Mouse (Mus musculus) CH12F3 (cell line): ENCODE measurements around the gene Sema4g.

Experiments
- in situ Hi-C: fragments of 300-500 bp; cut with MboI; formaldehyde crosslinking; loops from 2 replicates; pipeline ENCODE4 v1.14.3; 2020; ENCODE audit warnings: low sequenced_read_pairs

Sema4g gene

DNA sequence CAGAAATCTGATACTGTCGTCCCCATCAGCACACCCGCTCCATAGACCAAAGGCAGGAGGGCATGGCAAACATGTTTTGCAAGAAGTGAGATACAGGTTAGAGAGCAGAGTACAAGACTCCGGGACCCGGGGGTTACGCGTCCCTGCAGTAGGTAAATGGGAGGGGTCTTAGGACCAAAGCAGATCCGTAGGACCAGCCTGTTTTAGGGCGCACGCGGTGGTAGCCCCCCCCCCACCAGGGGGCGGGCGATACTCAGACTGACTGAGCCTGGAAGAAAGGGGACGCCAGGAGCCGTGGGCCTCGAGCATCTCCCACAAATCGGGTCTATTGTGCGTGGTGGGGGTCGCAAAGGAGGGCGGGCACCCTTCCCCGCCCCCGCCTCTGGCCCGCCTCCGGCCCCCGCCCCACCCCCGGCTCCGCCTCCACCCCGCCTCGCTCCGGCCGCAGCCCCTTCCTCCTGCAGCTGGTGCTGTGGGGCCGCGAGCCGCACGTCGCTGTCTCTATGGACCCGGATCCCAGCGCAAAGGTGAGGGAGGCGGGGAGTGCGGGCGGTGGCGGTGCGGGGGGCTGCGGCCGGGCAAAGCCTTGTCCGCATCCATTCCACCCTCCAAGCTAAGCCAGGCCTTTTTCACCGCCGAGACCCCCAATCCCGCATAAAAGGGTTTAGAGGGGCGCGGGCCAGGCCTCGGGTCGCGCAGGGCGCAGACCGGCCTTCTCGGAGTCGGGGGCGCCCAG is at the start of gene Sema4g:
Sema4g (plus strand) TSS at position 271 of the 736 bp plus-strand sequence.
- in situ Hi-C loops, result no loop called here

- in situ Hi-C loops, result no loop called here
Observed at GRCm38 (mm10) chr19:44959633-44960032, 29.3 kb upstream of the Sema4g start.

GRCm38 (mm10) chr19:44965978-44966377 is 22.9 kb upstream of the Sema4g start:
- in situ Hi-C loops, result no loop called here

- in situ Hi-C loops, result no loop called here
Observed at GRCm38 (mm10) chr19:44968329-44968728, 20.6 kb upstream of the Sema4g start.

DNA sequence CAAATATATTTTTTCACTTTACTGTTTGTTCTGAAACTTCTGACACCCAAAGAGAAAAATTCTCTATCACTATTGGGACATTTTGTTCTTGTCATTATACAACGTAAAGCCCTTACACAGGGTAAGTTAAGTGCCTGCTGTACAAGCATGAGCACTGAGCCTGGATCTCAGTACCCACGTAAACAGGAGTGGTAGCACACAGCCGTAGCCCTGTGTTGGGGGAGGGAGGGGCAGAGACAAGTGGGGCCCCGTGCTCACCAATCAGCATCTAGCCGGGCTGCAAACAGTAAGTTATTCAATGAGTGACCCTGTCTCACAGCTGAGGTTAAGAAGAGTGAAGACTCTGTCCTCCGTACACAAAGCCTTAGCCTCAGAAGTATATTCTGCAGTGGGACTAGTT is 12.3 kb upstream of the Sema4g start:
- in situ Hi-C loops, result no loop called here

GRCm38 (mm10) chr19:44977148-44977547 is 11.8 kb upstream of the Sema4g start:
- in situ Hi-C loops, result no loop called here

DNA sequence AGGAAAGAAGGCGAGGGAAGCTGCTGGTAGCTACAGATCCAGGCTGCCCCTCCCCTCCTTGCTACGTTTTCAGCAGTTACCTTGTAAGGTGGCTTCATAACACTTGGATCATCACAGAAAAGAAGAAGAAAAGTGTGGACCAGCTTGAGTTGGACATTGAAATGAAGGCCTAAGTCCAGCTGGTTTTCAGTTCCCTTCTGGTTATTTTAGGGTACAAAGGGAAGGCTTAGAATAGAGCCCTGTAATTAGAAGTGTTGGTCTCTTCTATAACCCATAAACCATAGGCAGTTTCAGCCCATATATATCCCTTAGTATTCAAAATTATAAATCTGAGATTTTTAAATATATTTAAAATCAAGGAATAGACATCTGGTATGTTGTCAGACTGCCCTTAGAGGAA is 8.1 kb upstream of the Sema4g start:
- in situ Hi-C loops, result no loop called here

- in situ Hi-C loops, result no loop called here
Observed at GRCm38 (mm10) chr19:44982477-44983115, 6.3 kb upstream of the Sema4g start.

DNA sequence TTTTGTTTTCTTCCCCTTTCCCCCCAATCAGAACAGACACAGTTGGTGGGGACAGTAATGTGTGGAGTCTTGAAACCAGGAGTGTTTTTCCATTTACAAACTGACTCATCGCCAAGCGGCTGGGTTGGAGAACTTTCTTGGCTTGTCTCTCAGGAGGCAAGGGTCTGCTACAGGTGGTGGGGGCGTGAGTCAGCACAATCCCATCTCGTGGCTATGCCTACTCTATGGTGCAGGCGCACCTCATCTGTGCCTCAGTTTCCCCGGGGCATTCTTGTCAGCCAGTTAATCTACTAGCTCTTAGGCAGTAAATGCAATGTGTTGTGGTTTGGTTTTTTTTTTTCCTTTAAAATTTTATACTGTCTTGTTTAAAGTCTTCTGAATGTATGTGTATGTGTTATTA is 5.5 kb upstream of the Sema4g start:
- in situ Hi-C loops, result no loop called here

DNA sequence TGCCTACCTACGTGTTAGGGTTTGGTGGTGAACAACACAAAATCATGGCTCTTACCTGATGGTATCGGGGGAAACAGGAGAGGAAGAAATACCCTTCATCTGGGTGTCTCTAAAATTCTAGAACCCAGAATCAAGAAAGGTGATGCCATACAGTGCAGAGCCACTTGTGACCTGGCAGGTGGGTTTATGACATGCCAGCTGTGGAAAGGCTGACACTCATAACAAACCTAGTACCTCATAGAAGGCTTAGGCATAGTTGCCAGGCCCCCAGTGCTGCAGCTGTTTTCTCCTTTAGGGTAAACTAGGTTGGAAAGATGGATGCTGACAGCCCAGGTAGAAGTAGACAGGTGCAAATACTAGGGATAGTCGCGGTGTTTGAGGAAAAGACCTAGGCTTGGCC is 4.5 kb upstream of the Sema4g start:
- in situ Hi-C loops, result no loop called here

DNA sequence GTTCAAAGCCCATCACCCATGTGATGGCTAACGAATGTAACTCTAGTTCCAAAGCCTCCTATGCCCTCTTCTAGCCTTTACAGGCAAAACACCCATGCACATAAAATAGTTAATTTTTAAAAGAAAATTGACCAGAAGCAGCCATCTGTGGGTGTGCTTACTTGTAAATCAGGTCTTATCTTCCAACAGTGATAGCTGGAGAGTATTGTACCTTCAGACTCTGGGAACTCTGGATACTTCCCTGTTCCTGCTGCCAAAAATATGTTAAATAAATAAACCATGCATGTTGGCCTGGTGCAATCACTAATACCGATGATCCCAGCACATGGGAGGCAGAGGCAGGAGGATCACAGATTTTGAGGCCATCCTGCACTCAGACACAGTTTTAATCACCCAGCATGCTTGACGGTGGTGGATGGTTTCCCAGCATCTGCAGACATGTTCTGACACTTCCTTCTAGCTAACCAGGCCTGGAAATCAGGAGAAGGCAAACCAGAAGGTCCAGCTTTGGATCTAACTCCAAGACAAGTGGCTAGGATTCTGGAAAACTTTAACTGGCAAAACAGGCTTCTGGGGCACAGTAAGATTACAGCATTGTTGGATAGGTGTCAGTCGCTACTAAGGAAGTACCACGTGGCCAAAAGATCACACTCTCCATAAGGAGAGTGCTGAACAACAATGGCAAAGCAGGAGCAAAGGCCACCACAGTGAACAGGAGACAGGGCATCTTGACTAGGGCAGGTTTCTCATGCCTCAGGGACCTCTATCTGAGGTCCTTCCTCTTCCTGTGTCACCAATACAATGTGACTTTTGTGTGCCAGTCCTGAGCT is 3.5 kb upstream of the Sema4g start:
- in situ Hi-C loops, result no loop called here

- in situ Hi-C loops, result no loop called here
Observed at GRCm38 (mm10) chr19:44987004-44987403, 1.9 kb upstream of the Sema4g start.

GRCm38 (mm10) chr19:44987851-44988250 is 1.1 kb upstream of the Sema4g start:
- in situ Hi-C loops, result no loop called here

- in situ Hi-C loops, result no loop called here
Observed at GRCm38 (mm10) chr19:44988321-44988720, 580 bp upstream of the Sema4g start.

GRCm38 (mm10) chr19:44989567-44990495 is 930 bp downstream of the Sema4g start:
- in situ Hi-C loops, result no loop called here

DNA sequence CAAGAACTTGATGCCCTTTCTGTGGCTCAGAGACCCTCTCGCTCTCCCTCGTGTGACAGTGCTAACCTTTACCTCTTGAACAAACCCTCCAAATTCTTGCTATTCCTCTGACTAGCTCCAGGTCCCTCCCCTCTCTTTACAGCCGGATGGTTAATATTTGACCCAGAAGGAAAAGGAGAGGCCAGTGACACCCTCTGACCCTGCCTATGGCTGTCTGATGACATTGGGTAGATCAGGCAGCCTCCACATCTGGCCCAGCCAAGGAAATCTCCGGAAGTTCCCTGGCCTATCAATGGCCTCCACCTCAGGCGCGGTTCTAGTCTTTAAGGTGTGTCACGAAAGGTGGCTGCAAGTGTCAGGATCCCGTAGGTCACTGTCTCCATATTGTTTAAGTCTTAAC is 2.1 kb downstream of the Sema4g start:
- in situ Hi-C loops, result no loop called here

DNA sequence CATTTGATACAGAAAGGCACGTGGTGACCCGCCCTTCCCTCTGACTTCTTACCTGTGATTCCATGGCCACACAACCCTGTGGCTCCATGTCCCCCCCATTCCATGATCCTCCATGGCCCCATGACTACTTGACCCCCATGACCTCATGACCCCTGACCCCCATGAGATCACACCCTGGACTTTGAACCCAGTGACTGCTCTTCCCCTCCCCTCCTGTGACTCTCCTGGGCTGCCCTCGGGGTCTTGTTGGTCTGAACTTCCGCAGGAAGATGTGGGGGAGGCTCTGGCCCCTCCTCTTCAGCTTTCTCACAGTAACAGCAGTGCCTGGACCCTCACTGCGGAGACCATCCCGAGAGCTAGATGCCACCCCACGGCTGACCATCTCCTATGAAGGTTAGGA is 3.3 kb downstream of the Sema4g start:
- in situ Hi-C loops, result no loop called here

DNA sequence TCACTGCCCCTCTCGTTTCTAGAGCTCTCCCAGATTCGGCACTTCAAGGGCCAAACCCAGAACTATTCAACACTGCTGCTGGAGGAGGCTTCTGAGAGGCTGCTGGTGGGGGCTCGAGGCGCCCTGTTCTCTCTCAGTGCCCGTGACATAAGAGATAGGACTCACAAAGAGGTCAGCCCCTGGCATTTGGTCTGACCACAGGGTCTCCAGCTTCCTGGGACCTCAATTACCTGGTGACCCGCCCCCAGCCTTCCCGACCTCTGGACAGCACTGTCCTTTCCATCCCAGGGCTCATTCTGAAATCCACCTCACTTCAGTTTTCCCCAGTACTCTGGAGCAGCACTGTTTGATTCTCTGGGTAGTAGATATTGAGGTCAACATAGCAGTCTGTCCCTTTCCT is 3.8 kb downstream of the Sema4g start:
- in situ Hi-C loops, result no loop called here

DNA sequence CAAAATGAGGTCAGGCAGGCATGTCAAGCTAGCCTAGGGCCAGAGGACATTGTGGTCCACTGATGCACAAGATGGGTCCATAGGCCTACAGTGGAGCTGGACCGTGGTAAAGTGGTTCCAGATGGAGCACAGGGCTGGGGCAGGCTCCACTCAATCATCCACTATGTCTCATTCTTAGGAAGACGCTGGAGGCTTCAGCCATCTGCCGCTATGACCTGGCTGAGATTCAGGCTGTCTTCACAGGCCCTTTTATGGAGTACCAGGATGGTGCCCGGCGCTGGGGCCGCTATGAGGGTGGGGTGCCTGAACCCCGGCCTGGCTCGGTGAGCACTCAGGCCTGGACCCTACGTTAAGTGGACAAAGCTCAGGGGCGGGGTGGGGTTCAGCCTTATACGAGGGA is 8.9 kb downstream of the Sema4g start:
- in situ Hi-C loops, result no loop called here

- in situ Hi-C loops, result no loop called here
Observed at GRCm38 (mm10) chr19:44999647-45000046, 10.7 kb downstream of the Sema4g start.

GRCm38 (mm10) chr19:45002301-45002700 is 13.4 kb downstream of the Sema4g start:
- in situ Hi-C loops, result no loop called here
